Mouse (Mus musculus) kidney, postnatal 36 days (tissue): Measurements from ENCODE around the gene Lman1l.
A peak's percentile ranks its signal among the peaks of the same experiment; 100 is the strongest.

Source experiments
- DNase-seq, 2 experiments: peaks; one replicate each; pipeline ENCODE4 v3.0.0; 2021 to 2022; ENCODE audit warnings: mixed read lengths in 2 of 2

Lman1l gene

GRCm38 (mm10) chr9:57617556-57618169 lies 2.9 kb downstream of the Lman1l start:
- no peak for DNase-seq

- no peak for DNase-seq
Measured at GRCm38 (mm10) chr9:57614786-57615185, 5.8 kb downstream of the Lman1l start.

GRCm38 (mm10) chr9:57613975-57614374 lies 6.6 kb downstream of the Lman1l start:
- peak in 1 of 2 experiments; percentile 61 for DNase-seq

- no peak for DNase-seq
Measured at GRCm38 (mm10) chr9:57612587-57612986, 8.0 kb downstream of the Lman1l start.

GRCm38 (mm10) chr9:57610359-57610826 lies 10.2 kb downstream of the Lman1l start:
- DNase-seq: no peak

GRCm38 (mm10) chr9:57609803-57610202 lies 10.8 kb downstream of the Lman1l start:
- DNase-seq: no peak

- peak; percentile 68 to 81 for DNase-seq
Measured at GRCm38 (mm10) chr9:57606139-57606851, 14.3 kb downstream of the Lman1l start, which contains the start of gene Cplx3. TSS of gene Cplx3 (minus strand) at chr9:57606281.

GRCm38 (mm10) chr9:57605503-57605902 lies 15.1 kb downstream of the Lman1l start:
- DNase-seq: no peak

- DNase-seq: no peak
Measured at GRCm38 (mm10) chr9:57604875-57605274, 15.7 kb downstream of the Lman1l start.

GRCm38 (mm10) chr9:57602098-57602497 lies 18.5 kb downstream of the Lman1l start:
- peak in 1 of 2 experiments; percentile 27 for DNase-seq

GRCm38 (mm10) chr9:57601353-57601706 lies 19.2 kb downstream of the Lman1l start:
- DNase-seq: peak; percentile 29 to 57

GRCm38 (mm10) chr9:57600620-57601352 lies 19.8 kb downstream of the Lman1l start:
- peak; percentile 29 to 63 for DNase-seq

GRCm38 (mm10) chr9:57598851-57599563 lies 21.6 kb downstream of the Lman1l start:
- DNase-seq: peak; percentile 76 to 77

- peak; percentile 42 to 62 for DNase-seq
Measured at GRCm38 (mm10) chr9:57597929-57598382, 22.6 kb downstream of the Lman1l start.

GRCm38 (mm10) chr9:57597265-57597664 lies 23.3 kb downstream of the Lman1l start:
- no peak for DNase-seq

GRCm38 (mm10) chr9:57594174-57594509 lies 26.4 kb downstream of the Lman1l start:
- DNase-seq: no peak

GRCm38 (mm10) chr9:57593454-57594173 lies 27.0 kb downstream of the Lman1l start:
- peak; percentile 83 to 84 for DNase-seq

- DNase-seq: no peak
Measured at GRCm38 (mm10) chr9:57590726-57591125, 29.8 kb downstream of the Lman1l start.

GRCm38 (mm10) chr9:57589224-57590126 lies 31.1 kb downstream of the Lman1l start, which contains the start of gene Ulk3:
TSS of gene Ulk3 (plus strand) at chr9:57589452.
- DNase-seq: peak; percentile 86 to 91

- DNase-seq: no peak
Measured at GRCm38 (mm10) chr9:57584991-57585390, 35.6 kb downstream of the Lman1l start.
